Mouse (Mus musculus): ENCODE data around the gene Gata3. TPM values are rescaled to one million over a fixed set of nuclear protein-coding genes. Genes with fewer than 3 reads are reported as not detected.

Gene Gata3
- polyA plus RNA-seq, 1 experiment from 2014 or later, result 54.0 TPM

- Histone ChIP-seq H3K9me3 (replicated peaks) (no peaks in the 10 kb centered on the region), H3K27ac (replicated peaks) (no peak overlapping the region), H3K27me3 (peaks cover 91% of the 10 kb centered on the region), H3K4me2 (replicated peaks) (no peak overlapping the region), H3K9ac (no peak overlapping the region), H3K4me3 (replicated peaks) (no peak overlapping the region), H3K36me3 (no peaks in the 10 kb centered on the region), H3K4me1 (peaks cover 50% of the 10 kb centered on the region)
- 21% methylated on average over 14 of the region's 14 CpGs for WGBS
- no peak for ATAC-seq (ENCODE audit: insufficient number of reproducible peaks, low FRiP score, low TSS enrichment, low read depth)
These were observed 4.5 kb downstream of the Gata3 start for GRCm38 (mm10) chr2:9885217-9885770.

GRCm38 (mm10) chr2:9884533-9885216 is 5.2 kb downstream of the Gata3 start:
- Histone ChIP-seq H3K4me1 (peaks cover 50% of the 10 kb centered on the region), H3K4me3 (replicated peaks) (peak overlapping the region; percentile 39), H3K27me3 (peaks cover 90% of the 10 kb centered on the region), H3K9ac (no peak overlapping the region), H3K36me3 (no peaks in the 10 kb centered on the region), H3K27ac (replicated peaks) (no peak overlapping the region), H3K9me3 (replicated peaks) (no peaks in the 10 kb centered on the region), H3K4me2 (replicated peaks) (peak overlapping the region; percentile 92; the same call in 1 of the 2 replicates)
- WGBS, result 15% methylated on average over 15 of the region's 15 CpGs
- ATAC-seq (ENCODE audit: insufficient number of reproducible peaks, low FRiP score, low TSS enrichment, low read depth), result no peak

GRCm38 (mm10) chr2:9883803-9884532 is 5.9 kb downstream of the Gata3 start:
- Histone ChIP-seq H3K4me3 (replicated peaks) (peak overlapping the region; percentile 39), H3K9me3 (replicated peaks) (no peaks in the 10 kb centered on the region), H3K27ac (replicated peaks) (no peak overlapping the region), H3K4me1 (peaks cover 49% of the 10 kb centered on the region), H3K4me2 (replicated peaks) (peak overlapping the region; percentile 92), H3K27me3 (peaks cover 83% of the 10 kb centered on the region), H3K9ac (no peak overlapping the region), H3K36me3 (no peaks in the 10 kb centered on the region)
- WGBS, result 3% methylated on average over 27 of the region's 27 CpGs
- no peak for ATAC-seq (ENCODE audit: insufficient number of reproducible peaks, low FRiP score, low TSS enrichment, low read depth)

- H3K4me3 ChIP-seq (replicated peaks), result peak overlapping the region; percentile 39
- no peak for ATAC-seq (ENCODE audit: insufficient number of reproducible peaks, low FRiP score, low TSS enrichment, low read depth)
- peak overlapping the region; percentile 92 for H3K4me2 ChIP-seq (replicated peaks)
- H3K36me3 ChIP-seq, result no peaks in the 10 kb centered on the region
- no peak overlapping the region for H3K27ac ChIP-seq (replicated peaks)
- H3K9me3 ChIP-seq (replicated peaks), result no peaks in the 10 kb centered on the region
- peaks cover 55% of the 10 kb centered on the region for H3K4me1 ChIP-seq
- 2% methylated on average over 43 of the region's 43 CpGs for WGBS
- H3K9ac ChIP-seq, result no peak overlapping the region
- peaks cover 81% of the 10 kb centered on the region for H3K27me3 ChIP-seq
These were observed 6.7 kb downstream of the Gata3 start for GRCm38 (mm10) chr2:9882926-9883802.

GRCm38 (mm10) chr2:9882371-9882925 is 7.4 kb downstream of the Gata3 start:
- Histone ChIP-seq H3K4me3 (replicated peaks) (peak overlapping the region; percentile 39), H3K36me3 (no peaks in the 10 kb centered on the region), H3K9me3 (replicated peaks) (no peaks in the 10 kb centered on the region), H3K27me3 (peaks cover 77% of the 10 kb centered on the region), H3K9ac (peak overlapping the region; percentile 23; the same call in 1 of the 2 replicates), H3K4me1 (peaks cover 61% of the 10 kb centered on the region), H3K4me2 (replicated peaks) (peak overlapping the region; percentile 92), H3K27ac (replicated peaks) (no peak overlapping the region)
- no peak for ATAC-seq (ENCODE audit: insufficient number of reproducible peaks, low FRiP score, low TSS enrichment, low read depth)
- under 1% methylated on average over 39 of the region's 39 CpGs for WGBS

GRCm38 (mm10) chr2:9881611-9882023 is 8.2 kb downstream of the Gata3 start:
- Histone ChIP-seq H3K9me3 (replicated peaks) (no peaks in the 10 kb centered on the region), H3K4me2 (replicated peaks) (peak overlapping the region; percentile 92), H3K36me3 (no peaks in the 10 kb centered on the region), H3K4me1 (peaks cover 69% of the 10 kb centered on the region), H3K27me3 (peaks cover 77% of the 10 kb centered on the region), H3K4me3 (replicated peaks) (peak overlapping the region; percentile 39), H3K9ac (no peak overlapping the region), H3K27ac (replicated peaks) (peak overlapping the region; percentile 48)
- no peak for ATAC-seq (ENCODE audit: insufficient number of reproducible peaks, low FRiP score, low TSS enrichment, low read depth)
- WGBS, result 6% methylated on average over 13 of the region's 13 CpGs

- peak within 1 kb of the TSS; percentile 39 for H3K4me3 ChIP-seq (replicated peaks)
- WGBS, result 2% methylated on average over 28 of the region's 35 CpGs
- H3K4me1 ChIP-seq, result peaks cover 69% of the 10 kb centered on the region
- peak within 1 kb of the TSS; percentile 48 for H3K27ac ChIP-seq (replicated peaks)
- H3K9me3 ChIP-seq (replicated peaks), result no peaks in the 10 kb centered on the region
- H3K9ac ChIP-seq, result no peak within 1 kb of the TSS; the same call in 1 of the 2 replicates
- H3K27me3 ChIP-seq, result peaks cover 76% of the 10 kb centered on the region
- peak within 1 kb of the TSS; percentile 92 for H3K4me2 ChIP-seq (replicated peaks)
- ATAC-seq (ENCODE audit: insufficient number of reproducible peaks, low FRiP score, low TSS enrichment, low read depth), result no peak
- no peaks in the 10 kb centered on the region for H3K36me3 ChIP-seq
These were observed 8.7 kb downstream of the Gata3 start, which contains the start of gene 4930412O13Rik for GRCm38 (mm10) chr2:9881051-9881591. Gene 4930412O13Rik, plus strand, starts transcription at chr2:9881252.

GRCm38 (mm10) chr2:9880271-9880670 is 9.6 kb downstream of the Gata3 start:
- H3K27me3 ChIP-seq, result peaks cover 76% of the 10 kb centered on the region
- 7% methylated on average over 11 of the region's 11 CpGs for WGBS

GRCm38 (mm10) chr2:9879493-9879892 is 10.3 kb downstream of the Gata3 start:
- Histone ChIP-seq H3K4me3 (replicated peaks) (peak overlapping the region; percentile 54), H3K9ac (no peak overlapping the region), H3K4me1 (peaks cover 71% of the 10 kb centered on the region), H3K36me3 (no peaks in the 10 kb centered on the region), H3K9me3 (replicated peaks) (no peaks in the 10 kb centered on the region), H3K27ac (replicated peaks) (peak overlapping the region; percentile 85), H3K4me2 (replicated peaks) (peak overlapping the region; percentile 92), H3K27me3 (peaks cover 76% of the 10 kb centered on the region)
- ATAC-seq (ENCODE audit: insufficient number of reproducible peaks, low FRiP score, low TSS enrichment, low read depth), result peak; percentile 91
- WGBS, result under 1% methylated on average over 21 of the region's 21 CpGs

More at GRCm38 (mm10) chr2:9880271-9880670, 9.6 kb downstream of the Gata3 start:
- Histone ChIP-seq H3K4me1 (peaks cover 69% of the 10 kb centered on the region), H3K4me2 (replicated peaks) (peak overlapping the region; percentile 92), H3K4me3 (replicated peaks) (no peak overlapping the region), H3K27ac (replicated peaks) (no peak overlapping the region), H3K9me3 (replicated peaks) (no peaks in the 10 kb centered on the region), H3K9ac (no peak overlapping the region), H3K36me3 (no peaks in the 10 kb centered on the region)
- no peak for ATAC-seq (ENCODE audit: insufficient number of reproducible peaks, low FRiP score, low TSS enrichment, low read depth)

DNA sequence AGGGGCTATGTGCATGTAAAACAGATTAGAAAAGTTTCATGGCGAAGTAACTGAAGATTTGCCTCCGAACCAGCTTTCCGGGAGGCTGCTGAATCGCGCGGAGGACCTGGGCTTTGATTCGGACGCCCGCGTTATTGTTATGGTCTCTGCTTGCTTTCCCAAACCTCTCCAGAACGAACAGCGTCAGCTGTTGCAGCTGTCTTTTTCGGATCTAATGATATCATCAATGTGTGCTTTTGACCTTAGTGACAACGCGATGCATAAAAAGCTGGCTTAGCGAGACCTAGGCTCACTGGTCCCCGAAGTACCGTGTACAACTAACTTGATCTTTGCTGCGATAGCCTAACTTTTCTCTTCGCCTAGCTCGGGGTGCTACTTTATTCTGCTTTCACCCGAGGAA is 10.7 kb downstream of the Gata3 start:
- peak overlapping the region; percentile 92 for H3K4me2 ChIP-seq (replicated peaks)
- H3K9me3 ChIP-seq (replicated peaks), result no peaks in the 10 kb centered on the region
- peak overlapping the region; percentile 85 for H3K27ac ChIP-seq (replicated peaks)
- H3K4me1 ChIP-seq, result peaks cover 71% of the 10 kb centered on the region
- H3K36me3 ChIP-seq, result no peaks in the 10 kb centered on the region
- peak overlapping the region; percentile 39; the same call in 1 of the 2 replicates for H3K9ac ChIP-seq
- ATAC-seq (ENCODE audit: insufficient number of reproducible peaks, low FRiP score, low TSS enrichment, low read depth), result peak; percentile 11
- peak overlapping the region; percentile 54 for H3K4me3 ChIP-seq (replicated peaks)
- WGBS, result under 1% methylated on average over 22 of the region's 22 CpGs
- peaks cover 76% of the 10 kb centered on the region for H3K27me3 ChIP-seq
